Mouse (Mus musculus): Measurements from ENCODE around the gene Polh. TPM values are rescaled to one million over a fixed set of nuclear protein-coding genes. Genes with fewer than 3 reads are reported as not detected.

The Polh gene
- total and polyA plus RNA-seq, 3 experiments, result 22.2 to 30.8 TPM; not detected in 1

GRCm38 (mm10) chr17:46165460-46165859, 37.0 kb downstream of the Polh start:
- no peak overlapping the region for H3K4me3 ChIP-seq (ENCODE audit: control insufficient read depth in 1 of 2, insufficient read depth in 1 of 2, low read depth in 2 of 2, low read length in 2 of 2)
- DNase-seq (ENCODE audit: low read depth, low spot score), result no peak
- H3K36me3 ChIP-seq (ENCODE audit: control insufficient read depth in 1 of 2, insufficient read depth in 2 of 2, low read length in 2 of 2), result peaks cover 0 to 19% of the 10 kb centered on the region in 2 experiments; a peak in 3 of 4 replicates
- no peaks in the 10 kb centered on the region for H3K9me3 ChIP-seq (replicated peaks; ENCODE audit: insufficient read depth, low read length)
- H3K9ac ChIP-seq (ENCODE audit: control insufficient read depth, low read depth, low read length, poor library complexity, severe bottlenecking), result no peak overlapping the region
- H3K27me3 ChIP-seq (ENCODE audit: control insufficient read depth in 1 of 2, insufficient read depth in 2 of 2, low read length in 2 of 2), result no peaks in the 10 kb centered on the region
- H3K4me1 ChIP-seq (ENCODE audit: control insufficient read depth in 1 of 2, insufficient read depth in 2 of 2, low read length in 2 of 2), result peaks cover 16 to 27% of the 10 kb centered on the region in 2 experiments; a peak in 3 of 4 replicates
- H3K79me2 ChIP-seq (ENCODE audit: control insufficient read depth, insufficient read depth, low read length, poor library complexity), result peaks cover 9% of the 10 kb centered on the region
- no peak overlapping the region for H3K27ac ChIP-seq (ENCODE audit: control insufficient read depth, low read depth, low read length)
- TF ChIP-seq TAL1 (IDR thresholded peaks at IDR 0.05; ENCODE audit: low read length) (no peak), SMC3 (IDR thresholded peaks at IDR 0.05; ENCODE audit: low read depth, low read length) (no peak), BHLHE40 (IDR thresholded peaks at IDR 0.05; ENCODE audit: borderline replicate concordance, low read depth, low read length) (no peak), ELF1 (IDR thresholded peaks at IDR 0.05; ENCODE audit: low read depth, low read length) (no peak), USF1 (IDR thresholded peaks at IDR 0.05; ENCODE audit: low read depth, low read length) (no peak), MYB (IDR thresholded peaks at IDR 0.05; ENCODE audit: low read depth, low read length) (no peak), ZNF384 (IDR thresholded peaks at IDR 0.05; ENCODE audit: low read depth, low read length) (no peak), NELFE (IDR thresholded peaks at IDR 0.05; ENCODE audit: low read depth, low read length) (no peak), ZMIZ1 (IDR thresholded peaks at IDR 0.05; ENCODE audit: low read depth, low read length) (no peak), CHD2 (IDR thresholded peaks at IDR 0.05; ENCODE audit: low read length) (no peak), RCOR1 (IDR thresholded peaks at IDR 0.05; ENCODE audit: low read depth, low read length) (no peak), MEF2A (IDR thresholded peaks at IDR 0.05; ENCODE audit: extremely low read depth, insufficient replicate concordance, low read depth, low read length, poor library complexity, severe bottlenecking) (no peak), ETS1 (IDR thresholded peaks at IDR 0.05; ENCODE audit: low read depth, low read length) (no peak), KAT2A (conservative IDR thresholded peaks at IDR 0.05; ENCODE audit: low read depth, low read length) (no peak), JUND (IDR thresholded peaks at IDR 0.05; ENCODE audit: low read depth, low read length) (no peak), MAX (IDR thresholded peaks at IDR 0.05; ENCODE audit: low read length) (no peak), RAD21 (IDR thresholded peaks at IDR 0.05; ENCODE audit: low read depth, low read length) (no peak)

DNA sequence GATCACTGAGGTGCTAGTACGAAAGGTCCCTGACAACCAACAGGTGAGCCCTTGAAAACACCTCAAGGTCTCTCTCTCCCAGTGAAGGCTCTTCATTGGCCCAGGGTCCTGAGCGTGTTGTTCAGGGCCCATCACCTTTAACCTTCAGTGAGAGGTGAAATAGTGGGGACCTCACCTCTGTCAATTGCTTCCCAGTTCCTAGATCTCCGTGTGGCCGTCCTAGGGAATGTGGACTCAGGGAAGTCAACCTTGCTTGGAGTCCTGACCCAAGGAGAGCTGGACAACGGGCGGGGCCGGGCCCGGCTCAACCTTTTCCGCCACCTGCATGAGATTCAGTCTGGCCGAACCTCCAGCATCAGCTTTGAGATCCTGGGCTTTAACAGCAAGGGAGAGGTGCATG, 37.7 kb downstream of the Polh start:
- Histone ChIP-seq H3K4me1 (ENCODE audit: control insufficient read depth in 1 of 2, insufficient read depth in 2 of 2, low read length in 2 of 2) (peaks cover 16 to 27% of the 10 kb centered on the region in 2 experiments; a peak in 3 of 4 replicates), H3K4me3 (ENCODE audit: control insufficient read depth in 1 of 2, insufficient read depth in 1 of 2, low read depth in 2 of 2, low read length in 2 of 2) (no peak overlapping the region), H3K9me3 (replicated peaks; ENCODE audit: insufficient read depth, low read length) (no peaks in the 10 kb centered on the region), H3K9ac (ENCODE audit: control insufficient read depth, low read depth, low read length, poor library complexity, severe bottlenecking) (no peak overlapping the region), H3K36me3 (ENCODE audit: control insufficient read depth in 1 of 2, insufficient read depth in 2 of 2, low read length in 2 of 2) (peaks cover 0 to 19% of the 10 kb centered on the region in 2 experiments; a peak in 3 of 4 replicates), H3K27me3 (ENCODE audit: control insufficient read depth in 1 of 2, insufficient read depth in 2 of 2, low read length in 2 of 2) (no peaks in the 10 kb centered on the region), H3K27ac (ENCODE audit: control insufficient read depth, low read depth, low read length) (no peak overlapping the region), H3K79me2 (ENCODE audit: control insufficient read depth, insufficient read depth, low read length, poor library complexity) (peaks cover 9% of the 10 kb centered on the region)
- TF ChIP-seq NRF1 (IDR thresholded peaks at IDR 0.05; ENCODE audit: insufficient read depth, low read depth, low read length, poor library complexity, severe bottlenecking), result no peak
- no peak for TF ChIP-seq MAFK (IDR thresholded peaks at IDR 0.05; ENCODE audit: borderline replicate concordance, low read depth, low read length)
- TF ChIP-seq GATA1 (IDR thresholded peaks at IDR 0.05; ENCODE audit: low read depth, low read length), result no peak
- no peak for TF ChIP-seq POLR2A (IDR thresholded peaks at IDR 0.05; ENCODE audit: control insufficient read depth in 1 of 2, insufficient read depth in 1 of 2, low read depth in 1 of 2, low read length in 2 of 2, poor library complexity in 1 of 2)
- TF ChIP-seq NELFE (IDR thresholded peaks at IDR 0.05; ENCODE audit: low read depth, low read length), result no peak
- TF ChIP-seq POLR2AphosphoS2 (IDR thresholded peaks at IDR 0.05; ENCODE audit: low read length), result no peak
- no peak for TF ChIP-seq JUND (IDR thresholded peaks at IDR 0.05; ENCODE audit: low read depth, low read length)
- no peak for DNase-seq (ENCODE audit: low read depth, low spot score)
